Mouse (Mus musculus): ENCODE results near the gene Aif1. TPM values are rescaled to one million over a fixed set of nuclear protein-coding genes. Genes with fewer than 3 reads are reported as not detected.

Aif1 gene
- polyA plus RNA-seq, 1 experiment from 2014 or later: 14.8 TPM

GRCm38 (mm10) chr17:35159638-35160037, 16.2 kb downstream of the Aif1 start:
- Histone ChIP-seq H3K27me3 (ENCODE audit: insufficient read depth, low read length) (no peaks in the 10 kb centered on the region), H3K27ac (no peak overlapping the region), H3K4me2 (ENCODE audit: low read length) (no peak overlapping the region), H3K9me3 (replicated peaks; ENCODE audit: low read length) (no peaks in the 10 kb centered on the region), H3K9ac (ENCODE audit: low read depth, low read length) (no peak overlapping the region), H3K4me1 (replicated peaks; ENCODE audit: insufficient read depth, low read length) (peaks cover 17% of the 10 kb centered on the region; the same call in 1 of the 2 replicates), H3K36me3 (ENCODE audit: insufficient read depth, low read length) (peaks cover 74% of the 10 kb centered on the region), H3K4me3 (replicated peaks; ENCODE audit: low read depth, low read length) (no peak overlapping the region)
- 67% methylated on average over 7 of the region's 7 CpGs for whole genome bisulfite sequencing
- DNase-seq (ENCODE audit: low spot score) (no peak), ATAC-seq (replicated peaks; ENCODE audit: low FRiP score, low read depth) (no peak)
- TF ChIP-seq CTCF (IDR thresholded peaks at IDR 0.05; ENCODE audit: low read depth): no peak

- no peak for DNase-seq (ENCODE audit: low spot score)
- peaks cover 17% of the 10 kb centered on the region; the same call in 1 of the 2 replicates for H3K4me1 ChIP-seq (replicated peaks; ENCODE audit: insufficient read depth, low read length)
- peaks cover 80% of the 10 kb centered on the region for H3K36me3 ChIP-seq (ENCODE audit: insufficient read depth, low read length)
- H3K27ac ChIP-seq: no peak overlapping the region
- no peak overlapping the region for H3K9ac ChIP-seq (ENCODE audit: low read depth, low read length)
- 87% methylated on average over 16 of the region's 16 CpGs for WGBS
- ATAC-seq (replicated peaks; ENCODE audit: low FRiP score, low read depth): no peak
- H3K9me3 ChIP-seq (replicated peaks; ENCODE audit: low read length): no peaks in the 10 kb centered on the region
- H3K4me2 ChIP-seq (ENCODE audit: low read length): no peak overlapping the region
- no peak for TF ChIP-seq CTCF (IDR thresholded peaks at IDR 0.05; ENCODE audit: low read depth)
- H3K4me3 ChIP-seq (replicated peaks; ENCODE audit: low read depth, low read length): no peak overlapping the region
- H3K27me3 ChIP-seq (ENCODE audit: insufficient read depth, low read length): no peaks in the 10 kb centered on the region
These were observed 16.8 kb downstream of the Aif1 start for GRCm38 (mm10) chr17:35158850-35159593.

DNA sequence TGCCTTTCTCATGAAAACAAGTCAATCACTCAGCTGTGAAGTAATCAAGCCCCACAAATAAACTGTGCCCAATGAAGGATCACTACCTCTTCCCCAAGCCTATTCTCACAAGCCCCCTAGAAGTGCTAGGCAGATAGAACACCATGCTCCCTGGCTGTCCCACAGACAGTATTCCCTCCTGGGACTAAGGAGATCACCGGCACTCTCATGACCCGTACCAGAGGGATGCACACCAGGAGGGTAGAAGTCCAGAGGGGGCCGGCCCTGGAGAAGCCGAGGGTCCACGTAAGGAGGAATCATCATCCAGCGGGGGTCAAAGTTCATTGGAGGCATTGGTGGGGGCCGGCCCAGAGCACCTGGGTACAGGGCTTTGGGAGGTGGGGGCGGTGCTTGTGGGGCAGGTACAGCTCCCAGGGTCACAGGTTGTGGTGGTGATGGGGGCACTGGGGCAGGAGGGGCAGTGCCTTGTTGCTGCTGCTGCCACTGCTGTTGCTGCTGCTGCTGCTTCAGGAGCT, 18.1 kb downstream of the Aif1 start:
- no peaks in the 10 kb centered on the region for H3K27me3 ChIP-seq (ENCODE audit: insufficient read depth, low read length)
- H3K9me3 ChIP-seq (replicated peaks; ENCODE audit: low read length): no peaks in the 10 kb centered on the region
- no peak overlapping the region for H3K9ac ChIP-seq (ENCODE audit: low read depth, low read length)
- peaks cover 92% of the 10 kb centered on the region for H3K36me3 ChIP-seq (ENCODE audit: insufficient read depth, low read length)
- H3K27ac ChIP-seq: no peak overlapping the region
- WGBS: 86% methylated on average over 8 of the region's 8 CpGs
- no peak overlapping the region for H3K4me2 ChIP-seq (ENCODE audit: low read length)
- DNase-seq (ENCODE audit: low spot score) (no peak), ATAC-seq (replicated peaks; ENCODE audit: low FRiP score, low read depth) (peak; percentile 30)
- H3K4me1 ChIP-seq (replicated peaks; ENCODE audit: insufficient read depth, low read length): peaks cover 13% of the 10 kb centered on the region; the same call in 1 of the 2 replicates
- no peak for TF ChIP-seq CTCF (IDR thresholded peaks at IDR 0.05; ENCODE audit: low read depth)
- H3K4me3 ChIP-seq (replicated peaks; ENCODE audit: low read depth, low read length): no peak overlapping the region

DNA sequence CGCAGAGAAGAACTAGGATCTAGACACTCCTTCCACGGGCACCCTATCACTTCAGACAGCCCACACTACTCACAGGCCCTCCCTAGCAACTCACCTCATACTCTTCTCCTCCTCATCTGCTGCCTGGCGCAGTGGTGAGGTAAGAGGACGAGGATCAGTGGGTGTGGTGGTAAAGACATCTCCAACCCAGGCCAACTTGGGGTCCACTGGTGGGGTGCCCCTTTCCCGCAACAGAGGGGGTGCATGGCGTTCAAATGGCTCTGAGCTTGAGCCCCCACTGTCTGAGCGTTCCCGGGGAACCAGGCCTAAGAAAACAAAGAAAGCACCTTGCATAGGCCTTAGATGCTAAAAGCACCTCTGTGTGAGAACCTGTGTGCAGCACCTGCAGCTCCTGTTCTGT, 18.6 kb downstream of the Aif1 start:
- H3K4me2 ChIP-seq (ENCODE audit: low read length): no peak overlapping the region
- 89% methylated on average over 8 of the region's 8 CpGs for WGBS
- peaks cover 8% of the 10 kb centered on the region; the same call in 1 of the 2 replicates for H3K4me1 ChIP-seq (replicated peaks; ENCODE audit: insufficient read depth, low read length)
- H3K4me3 ChIP-seq (replicated peaks; ENCODE audit: low read depth, low read length): no peak overlapping the region
- H3K9me3 ChIP-seq (replicated peaks; ENCODE audit: low read length): no peaks in the 10 kb centered on the region
- ATAC-seq (replicated peaks; ENCODE audit: low FRiP score, low read depth) (no peak), DNase-seq (ENCODE audit: low spot score) (no peak)
- no peak overlapping the region for H3K9ac ChIP-seq (ENCODE audit: low read depth, low read length)
- peaks cover 97% of the 10 kb centered on the region for H3K36me3 ChIP-seq (ENCODE audit: insufficient read depth, low read length)
- no peaks in the 10 kb centered on the region for H3K27me3 ChIP-seq (ENCODE audit: insufficient read depth, low read length)
- TF ChIP-seq CTCF (IDR thresholded peaks at IDR 0.05; ENCODE audit: low read depth): no peak
- no peak overlapping the region for H3K27ac ChIP-seq

DNA sequence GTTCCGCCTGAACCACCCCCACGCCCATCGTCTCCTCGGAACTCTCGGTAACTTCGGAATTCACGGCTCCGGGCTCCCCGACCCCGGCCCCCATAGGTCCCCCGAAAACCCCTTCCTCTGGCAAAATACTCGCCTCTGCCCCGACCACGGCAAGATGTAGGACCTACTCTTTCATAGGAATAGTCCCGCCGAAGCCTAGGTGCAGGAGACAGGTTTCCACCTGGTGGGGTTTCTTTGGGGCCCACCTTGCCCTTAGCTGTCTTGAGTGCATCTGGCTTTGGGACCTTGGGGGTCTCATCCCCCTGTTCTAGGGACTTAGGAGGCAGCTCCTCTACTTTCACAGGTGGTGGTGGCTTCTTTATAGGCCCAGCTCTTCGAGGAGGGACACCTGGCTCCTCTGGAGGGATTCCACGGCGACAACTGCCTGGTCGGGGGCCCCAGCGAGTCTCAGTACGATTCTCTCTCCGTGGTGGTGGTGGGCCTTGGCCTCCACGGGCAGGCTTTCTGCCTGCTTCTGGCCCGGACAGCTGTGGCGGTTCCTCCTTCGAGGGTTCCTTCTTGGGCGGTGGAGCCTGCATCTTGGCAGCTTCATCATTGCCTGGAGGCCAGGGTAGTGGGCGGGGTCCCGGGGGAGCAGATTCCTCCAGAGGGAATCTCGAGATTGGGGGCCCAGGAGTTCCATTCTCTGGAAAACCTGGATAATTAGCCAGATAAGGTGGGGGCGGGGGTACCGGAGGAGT, 19.2 kb downstream of the Aif1 start:
- Histone ChIP-seq H3K9me3 (replicated peaks; ENCODE audit: low read length) (no peaks in the 10 kb centered on the region), H3K27me3 (ENCODE audit: insufficient read depth, low read length) (no peaks in the 10 kb centered on the region), H3K9ac (ENCODE audit: low read depth, low read length) (no peak overlapping the region), H3K36me3 (ENCODE audit: insufficient read depth, low read length) (peaks cover 96% of the 10 kb centered on the region), H3K27ac (no peak overlapping the region), H3K4me3 (replicated peaks; ENCODE audit: low read depth, low read length) (no peak overlapping the region), H3K4me2 (ENCODE audit: low read length) (no peak overlapping the region), H3K4me1 (replicated peaks; ENCODE audit: insufficient read depth, low read length) (0 out of 2 replicates have a peak, but pooled peaks cover 2% of the 10 kb centered on the region)
- DNase-seq (ENCODE audit: low spot score): no peak
- 87% methylated on average over 33 of the region's 33 CpGs for WGBS
- ATAC-seq (replicated peaks; ENCODE audit: low FRiP score, low read depth): no peak
- no peak for TF ChIP-seq CTCF (IDR thresholded peaks at IDR 0.05; ENCODE audit: low read depth)

- H3K4me1 ChIP-seq (replicated peaks; ENCODE audit: insufficient read depth, low read length): no peaks in the 10 kb centered on the region
- no peak overlapping the region for H3K27ac ChIP-seq
- no peak overlapping the region for H3K9ac ChIP-seq (ENCODE audit: low read depth, low read length)
- no peaks in the 10 kb centered on the region for H3K9me3 ChIP-seq (replicated peaks; ENCODE audit: low read length)
- no peaks in the 10 kb centered on the region for H3K27me3 ChIP-seq (ENCODE audit: insufficient read depth, low read length)
- ATAC-seq (replicated peaks; ENCODE audit: low FRiP score, low read depth) (no peak), DNase-seq (ENCODE audit: low spot score) (no peak)
- no peak overlapping the region for H3K4me2 ChIP-seq (ENCODE audit: low read length)
- no peak overlapping the region for H3K4me3 ChIP-seq (replicated peaks; ENCODE audit: low read depth, low read length)
- WGBS: 83% methylated on average over 12 of the region's 12 CpGs
- H3K36me3 ChIP-seq (ENCODE audit: insufficient read depth, low read length): peaks cover 94% of the 10 kb centered on the region
- no peak for TF ChIP-seq CTCF (IDR thresholded peaks at IDR 0.05; ENCODE audit: low read depth)
These were observed 20.4 kb downstream of the Aif1 start for GRCm38 (mm10) chr17:35155451-35155850.

Data from kidney, postnatal 0 days (tissue).